Mouse (Mus musculus) left cerebral cortex, adult 18-20 months (tissue): ENCODE data around the gene Dcst1. TPM values are rescaled to one million over a fixed set of nuclear protein-coding genes. Genes with fewer than 3 reads are reported as not detected.
A peak's percentile ranks its signal among the peaks of the same experiment; 100 is the strongest.

ENCODE experiments used
- DNase-seq, 2 experiments: peaks; one replicate each; pipeline ENCODE4 v3.0.0; 2021 to 2022; ENCODE audit warnings: low spot score in 2 of 2, mixed read lengths in 1 of 2
- total RNA-seq, 2 experiments: library from RNA; stranded (reverse); gene quantifications; 2 replicates each; pipeline ENCODE4 v1.2.3; 2021

The Dcst1 gene
- total RNA-seq, 2 experiments from 2014 or later, result not detected

DNA sequence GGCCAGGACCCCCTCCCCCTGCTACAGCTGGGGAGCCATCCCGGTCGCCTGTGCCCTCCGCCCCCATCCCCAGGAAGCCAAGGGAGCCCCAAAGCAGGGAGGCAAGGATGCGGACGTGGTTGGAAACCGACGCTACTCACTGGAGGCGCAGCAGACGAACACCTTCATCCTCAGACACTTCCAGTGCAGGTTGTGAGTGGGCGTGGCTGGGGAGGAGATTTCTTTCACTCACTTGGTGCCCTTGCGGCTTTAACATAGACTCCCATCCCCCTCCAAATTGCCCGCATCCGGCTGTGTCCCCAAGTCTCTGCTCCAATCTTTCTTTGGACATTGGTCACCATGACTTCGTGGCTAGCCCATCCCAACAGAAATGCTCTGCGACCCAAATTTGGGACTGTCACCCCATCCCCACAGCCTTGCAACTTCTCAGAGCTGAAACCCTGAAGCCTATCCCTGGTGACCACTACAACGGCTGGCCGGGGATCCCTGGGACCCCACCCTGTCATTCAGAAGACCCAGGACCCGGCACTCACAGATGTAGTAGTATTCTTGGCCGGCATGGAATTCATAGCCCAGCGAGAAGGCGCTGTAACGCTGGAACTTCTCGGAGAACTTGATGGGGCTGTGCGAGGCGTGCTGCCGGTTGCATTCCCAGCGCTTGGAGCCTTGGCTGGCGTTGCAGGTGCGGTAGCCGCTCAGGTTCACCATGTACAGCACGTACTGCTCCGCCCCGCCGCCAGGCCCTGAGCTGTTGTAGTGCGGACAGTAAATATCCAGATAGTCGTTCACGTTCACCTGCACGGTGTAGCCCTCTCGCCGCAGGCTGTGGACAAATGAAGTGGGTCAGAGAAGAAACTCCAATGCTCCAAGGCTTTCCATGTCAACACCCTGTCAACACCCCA, 48.9 kb downstream of the Dcst1 start:
- peak in 1 of 2 experiments; percentile 35 for DNase-seq

GRCm38 (mm10) chr3:89315195-89315929, 49.7 kb downstream of the Dcst1 start:
- peak; percentile 72 to 87 for DNase-seq

- no peak for DNase-seq
These were observed 50.3 kb downstream of the Dcst1 start for GRCm38 (mm10) chr3:89314791-89315190.

- no peak for DNase-seq
These were observed 50.7 kb downstream of the Dcst1 start for GRCm38 (mm10) chr3:89314340-89314739.

DNA sequence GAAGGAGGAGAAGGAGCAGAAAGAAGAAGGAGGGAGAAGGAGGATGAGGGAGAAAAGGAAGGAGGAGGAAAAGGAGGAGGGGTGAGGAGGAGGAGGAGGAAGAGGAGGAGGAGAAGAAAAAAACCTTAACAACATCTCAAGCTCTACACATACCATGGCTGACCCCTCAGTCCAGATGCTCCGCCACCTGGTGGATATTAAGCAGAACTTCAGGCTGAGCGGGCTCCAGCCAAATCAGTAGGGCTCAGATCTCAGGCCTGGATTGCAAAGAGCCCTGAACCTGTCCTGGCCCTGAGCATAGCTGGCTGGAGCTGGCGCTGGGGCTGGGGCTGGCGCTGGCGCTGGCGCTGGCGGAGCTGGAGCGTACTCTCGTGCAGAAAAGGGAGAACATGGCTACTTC, 57.0 kb downstream of the Dcst1 start:
- DNase-seq, result peak; percentile 50 to 59

DNA sequence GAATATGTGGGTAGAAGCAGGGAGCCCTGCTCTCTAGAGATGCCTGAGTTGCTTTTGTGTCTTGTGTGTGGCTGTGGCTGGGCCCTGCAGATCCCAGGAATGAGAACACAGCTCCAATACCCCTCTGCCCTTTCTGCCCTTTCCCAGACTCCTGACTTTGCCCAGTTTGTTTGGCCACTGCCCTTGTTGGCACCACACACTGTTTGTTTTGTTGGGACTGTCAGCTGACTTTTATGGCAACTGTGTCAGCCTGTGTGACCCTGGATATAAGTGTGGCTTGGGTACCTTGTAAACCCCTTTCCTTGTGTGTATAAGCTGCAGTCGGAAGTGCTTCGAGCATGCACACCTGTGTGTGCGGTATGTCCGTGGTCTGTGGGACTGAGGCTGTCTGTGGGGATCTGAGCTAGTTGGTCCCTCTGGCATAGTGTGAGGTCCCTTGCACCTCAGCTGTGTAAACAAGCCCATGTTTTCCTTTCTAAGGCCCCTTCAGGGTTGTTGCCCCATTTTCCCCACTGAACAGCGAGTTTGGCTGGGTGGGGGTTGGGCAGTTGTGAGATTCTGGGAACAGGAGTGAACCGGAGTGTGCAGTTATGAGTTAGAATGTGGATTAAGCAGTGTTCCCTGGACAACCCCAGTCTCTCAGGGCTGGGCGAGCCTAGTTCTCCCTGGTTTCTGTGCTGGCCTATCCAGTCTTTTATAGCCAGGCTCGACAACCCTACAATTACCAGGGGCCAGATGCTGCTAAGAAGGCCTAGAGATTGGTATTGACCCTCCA, 59.3 kb downstream of the Dcst1 start:
- no peak for DNase-seq

DNA sequence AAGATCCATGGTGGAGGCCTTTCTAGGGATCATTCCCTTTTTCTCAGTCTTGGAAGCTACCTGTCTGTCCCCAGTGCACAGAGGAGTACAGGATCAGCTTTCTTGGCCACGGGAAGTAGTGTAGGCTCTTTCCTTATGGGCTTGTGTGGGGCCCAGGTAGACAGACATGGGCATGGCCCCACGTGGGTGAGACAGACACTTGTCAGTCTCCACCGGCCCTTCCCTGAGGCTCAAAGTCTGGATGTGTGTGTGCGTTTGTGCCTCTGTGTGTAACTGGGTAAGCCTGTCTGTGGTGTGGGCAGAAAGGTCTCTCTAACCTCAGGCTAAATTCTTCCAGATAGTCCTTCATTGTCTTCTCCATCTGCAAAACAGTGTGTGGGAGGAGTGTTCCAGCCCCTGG, 59.9 kb downstream of the Dcst1 start:
- DNase-seq, result no peak

GRCm38 (mm10) chr3:89304440-89304839, 60.6 kb downstream of the Dcst1 start:
- no peak for DNase-seq

DNA sequence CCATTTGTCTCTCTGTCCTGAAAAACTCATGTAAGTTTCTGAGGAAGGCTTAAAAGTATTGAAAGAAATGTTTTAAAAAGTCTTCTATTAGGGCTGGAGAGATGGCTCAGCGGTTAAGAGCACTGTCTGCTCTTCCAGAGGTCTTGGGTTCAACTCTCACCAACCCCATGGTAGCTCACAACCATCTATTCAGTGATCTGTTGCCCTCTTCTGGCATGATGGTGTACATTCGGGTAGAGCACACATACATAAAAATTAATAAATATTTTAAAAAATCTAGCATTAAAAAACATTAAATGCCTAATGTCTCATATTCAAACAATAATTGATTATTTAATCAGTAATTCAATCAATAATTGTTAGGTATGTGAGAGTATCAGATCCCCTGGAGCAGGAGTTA, 64.5 kb downstream of the Dcst1 start:
- DNase-seq, result no peak

Other genes with a start within 250 kb of the Dcst1 start
- gene Pklr, start 229.1 kb downstream of the Dcst1 start, total RNA-seq, result not detected
- gene Hcn3, start 205.1 kb downstream of the Dcst1 start, total RNA-seq, result 10 to 100 TPM; 14.4 to 21.9 TPM
- 10 to 100 TPM; 40.9 to 45.0 TPM for gene Clk2, start 200.5 kb downstream of the Dcst1 start, total RNA-seq
- 10 to 100 TPM; 63.2 to 63.7 TPM for gene Scamp3, start 187.8 kb downstream of the Dcst1 start, total RNA-seq
- 10 to 100 TPM; 48.1 to 58.5 TPM for gene Fam189b, start 182.1 kb downstream of the Dcst1 start, total RNA-seq
- 10 to 100 TPM; 61.5 to 64.9 TPM for gene Gba, start 162.3 kb downstream of the Dcst1 start, total RNA-seq
- 10 to 100 TPM; 16.0 to 19.4 TPM for gene Thbs3, start 150.1 kb downstream of the Dcst1 start, total RNA-seq
- 10 to 100 TPM; 83.2 to 97.1 TPM for gene Mtx1, start 138.2 kb downstream of the Dcst1 start, total RNA-seq
- under 1 TPM; 0.45 to 0.63 TPM for gene Muc1, start 136.2 kb downstream of the Dcst1 start, total RNA-seq
- 10 to 100 TPM; 66.0 to 67.7 TPM for gene Krtcap2, start 119.3 kb downstream of the Dcst1 start, total RNA-seq
- gene Trim46, start 118.9 kb downstream of the Dcst1 start, total RNA-seq, result 10 to 100 TPM; 76.1 to 77.1 TPM
- 10 to 100 TPM; 56.5 to 56.6 TPM for gene Dpm3, start 105.9 kb downstream of the Dcst1 start, total RNA-seq
- gene Slc50a1, start 94.7 kb downstream of the Dcst1 start, total RNA-seq, result 10 to 100 TPM; 35.2 to 35.8 TPM
- 1 to 10 TPM; 5.9 to 8.3 TPM for gene Efna1, start 84.1 kb downstream of the Dcst1 start, total RNA-seq
- 10 to 100 TPM; 58.3 to 60.8 TPM for gene Efna3, start 42.3 kb downstream of the Dcst1 start, total RNA-seq
- under 1 TPM in 1 of 2 experiments, not detected in 1; 0.28 TPM for gene Efna4, start 27.2 kb downstream of the Dcst1 start, total RNA-seq
- 100 to 1,000 TPM in 1 of 2 experiments, 10 to 100 TPM in 1; 99.8 to 102 TPM for gene Adam15, start 15.3 kb downstream of the Dcst1 start, total RNA-seq
- gene Dcst2, start 3.3 kb downstream of the Dcst1 start, total RNA-seq, result under 1 TPM; 0.19 to 0.42 TPM
- 10 to 100 TPM; 13.6 to 15.5 TPM for gene Zbtb7b, start 29.5 kb upstream of the Dcst1 start, total RNA-seq
- gene Lenep, start 37.5 kb upstream of the Dcst1 start, total RNA-seq, result 1 to 10 TPM; 3.8 to 6.4 TPM
- 10 to 100 TPM; 31.6 to 36.0 TPM for gene Flad1, start 46.6 kb upstream of the Dcst1 start, total RNA-seq
- gene Cks1b, start 53.1 kb upstream of the Dcst1 start, total RNA-seq, result 1 to 10 TPM; 2.2 to 2.7 TPM
- 10 to 100 TPM; 15.0 to 15.6 TPM for gene Shc1, start 53.2 kb upstream of the Dcst1 start, total RNA-seq
- gene Pygo2, start 65.0 kb upstream of the Dcst1 start, total RNA-seq, result 10 to 100 TPM; 57.2 to 66.1 TPM
- 10 to 100 TPM; 33.9 to 34.4 TPM for gene Pbxip1, start 71.5 kb upstream of the Dcst1 start, total RNA-seq
- 10 to 100 TPM; 37.8 to 38.3 TPM for gene Pmvk, start 89.3 kb upstream of the Dcst1 start, total RNA-seq
- gene Kcnn3, start 154.9 kb upstream of the Dcst1 start, total RNA-seq, result 10 to 100 TPM; 20.4 to 26.9 TPM